In genomic region chr5:76822097-76822496, GRCm38 (mm10) we compare ENCODE assay signal across 28 mouse cellular contexts.
A peak's percentile ranks its signal among the peaks of the same experiment; 100 is the strongest.
DNase-seq lines count a peak whose midpoint lies in the region; ATAC-seq lines count a peak whose summit lies in the region.
"Had no signal": no experiment of that assay in that cellular context is flagged by ENCODE, and none has a peak within 500 bp of the region (broad histone marks: within the 10 kb centered on the region; RNA-seq: fewer than 3 reads in every experiment).

No protein-coding gene starts in this region.

- WGBS in kidney, embryonic 14.5 days: 46% methylated on average over 15 of the region's 15 CpGs

- ATAC-seq in kidney, embryonic 14.5 days (ENCODE audit: low FRiP score, low TSS enrichment): no peak
- ATAC-seq in monocyte, adult 5-6 weeks (replicated peaks; ENCODE audit: insufficient number of reproducible peaks, low FRiP score, low TSS enrichment, poor library complexity, severe bottlenecking): no peak
- ATAC-seq: activated CD4-positive, CD25-positive, alpha-beta regulatory T cell, adult 4 months; forebrain, embryonic 16.5 days; hindbrain, embryonic 16.5 days had no signal

- no peak overlapping the region for H3K9ac ChIP-seq in kidney, embryonic 14.5 days (ENCODE audit: low read depth, low read length)
- H3K9ac ChIP-seq: limb, embryonic 15.5 days; liver, embryonic 14.5 days; lung, embryonic 14.5 days; neural tube, embryonic 13.5 days had no signal

- DNase-seq in kidney, adult 11 months: peak; percentile 55
- peak; percentile 54 for DNase-seq in kidney, adult 9 months
- peak; percentile 64 to 84 for DNase-seq in kidney, postnatal 25 days
- DNase-seq in gastrocnemius, postnatal 36 days: no peak
- no peak for DNase-seq in adrenal gland, postnatal 4 days (ENCODE audit: low spot score in 2 of 2)
- DNase-seq: adrenal gland, adult 8-10 months; cerebellum, adult 8-10 months; cerebellum, postnatal 36 days; gastrocnemius, postnatal 10 days; heart, adult 11 months; layer of hippocampus, adult 9-11 months; left cerebral cortex, postnatal 4 days; lung, embryonic 14.5 days; midbrain, embryonic 14.5 days; right cerebral cortex, adult 18-20 months; right cerebral cortex, postnatal 4 days; thymus, postnatal 14 days had no signal

- no peak overlapping the region for H3K27ac ChIP-seq in kidney, embryonic 14.5 days (ENCODE audit: low read depth, low read length)
- H3K27ac ChIP-seq: left cerebral cortex, adult 2 months; limb, embryonic 15.5 days; liver, embryonic 14.5 days; neural tube, embryonic 13.5 days had no signal

- no peaks in the 10 kb centered on the region for H3K4me1 ChIP-seq in kidney, embryonic 14.5 days (ENCODE audit: control insufficient read depth, insufficient read depth, low read length)
- H3K4me1 ChIP-seq: limb, embryonic 15.5 days had no signal

- H3K4me3 ChIP-seq in kidney, embryonic 14.5 days (ENCODE audit: low read length): no peak overlapping the region
- H3K4me3 ChIP-seq: left cerebral cortex, adult 2 months; limb, embryonic 15.5 days; myocyte; neural tube, embryonic 13.5 days had no signal

- no peaks in the 10 kb centered on the region for H3K27me3 ChIP-seq in kidney, embryonic 14.5 days (ENCODE audit: control insufficient read depth, insufficient read depth, low read length)
- H3K27me3 ChIP-seq: limb, embryonic 15.5 days; neural tube, embryonic 13.5 days had no signal

- no peak overlapping the region for H3K4me2 ChIP-seq in kidney, embryonic 14.5 days (replicated peaks; ENCODE audit: low read depth, low read length)
- H3K4me2 ChIP-seq: heart, embryonic 11.5 days; limb, embryonic 15.5 days; lung, embryonic 14.5 days; neural tube, embryonic 13.5 days had no signal

- H3K9me3 ChIP-seq in kidney, embryonic 14.5 days (ENCODE audit: control insufficient read depth, low read length): no peaks in the 10 kb centered on the region
- H3K9me3 ChIP-seq: limb, embryonic 15.5 days; neural tube, embryonic 13.5 days had no signal

- no peaks in the 10 kb centered on the region for H3K36me3 ChIP-seq in kidney, embryonic 14.5 days (ENCODE audit: control insufficient read depth, insufficient read depth, low read length)

- intact Hi-C loops in gastrocnemius, postnatal 36 days (cut with DNase I): no loop called here

Comparison
In these comparisons a context has a peak if more than half of its experiments do, and no peak if none do; other contexts are left out.
1. DNase-seq: peak in kidney, adult 11 months (single experiment), kidney, adult 9 months (single experiment) and kidney, postnatal 25 days (2 of 2); none in gastrocnemius, postnatal 36 days (0 of 2) and adrenal gland, postnatal 4 days (0 of 2).